Mouse (Mus musculus): ENCODE results near the gene Tgfb1i1.

Tgfb1i1 gene

DNA sequence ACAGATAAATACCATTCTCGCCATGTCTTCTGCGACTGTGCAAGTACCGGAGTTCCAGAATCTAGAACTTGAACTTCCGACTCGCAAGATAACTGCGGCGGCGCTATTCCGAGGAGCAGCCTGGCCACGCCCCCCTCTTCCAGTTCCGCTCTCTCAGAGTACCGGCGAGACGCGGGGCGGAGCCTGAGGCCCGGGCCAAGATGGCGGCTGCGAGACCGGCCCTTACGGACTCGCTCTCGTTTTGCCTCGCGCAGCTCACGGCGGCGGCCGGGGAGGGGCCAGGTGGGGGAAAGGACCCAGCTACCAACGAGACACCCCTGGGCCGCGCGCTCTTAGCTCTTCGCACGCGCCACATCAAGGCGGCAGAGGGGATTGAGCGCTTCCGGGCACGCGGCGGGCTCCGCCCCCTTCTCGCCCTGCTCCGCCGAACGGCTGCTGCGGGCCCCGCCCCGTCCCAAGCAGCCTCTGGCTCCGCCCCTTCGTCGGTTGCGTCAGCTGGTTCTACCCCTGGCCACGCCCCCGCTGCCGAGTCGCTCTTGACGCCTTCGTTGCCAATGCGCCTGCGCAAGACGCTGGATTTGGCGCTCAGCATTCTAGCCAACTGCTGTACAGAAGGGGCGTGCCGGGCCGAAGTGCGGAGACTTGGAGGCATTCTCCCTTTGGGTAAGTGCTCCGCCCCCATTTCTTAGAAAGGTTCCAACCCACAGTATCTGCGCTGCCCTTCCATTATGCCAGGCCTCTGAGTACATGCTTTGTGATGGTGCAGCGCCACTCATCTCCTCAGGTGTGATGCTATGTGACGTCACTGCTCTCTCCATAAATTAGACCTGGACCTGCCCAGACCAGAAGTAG lies 8.5 kb upstream of the Tgfb1i1 start, which contains the start of gene 9130023H24Rik:
Gene 9130023H24Rik (minus strand): TSS at position 105 of the 852 bp plus-strand sequence.
- Histone ChIP-seq H3K4me3 (replicated peaks; ENCODE audit: low read length) (peak within 1 kb of the TSS; percentile 95), H3K9me3 (ENCODE audit: low read length) (no peaks in the 10 kb centered on the region), H3K36me3 (ENCODE audit: insufficient read depth, low read length) (peaks cover 59% of the 10 kb centered on the region), H3K27me3 (ENCODE audit: insufficient read depth, low read length) (no peaks in the 10 kb centered on the region), H3K4me1 (replicated peaks; ENCODE audit: low read depth, low read length) (peaks cover 46% of the 10 kb centered on the region)
- no peak for TF ChIP-seq POU5F1 (IDR thresholded peaks at IDR 0.05; ENCODE audit: borderline replicate concordance, low read length)
- TF ChIP-seq CTCF (conservative IDR thresholded peaks at IDR 0.05; ENCODE audit: low read length): no peak
- TF ChIP-seq NANOG (IDR thresholded peaks at IDR 0.05; ENCODE audit: borderline replicate concordance, low read length): no peak

DNA sequence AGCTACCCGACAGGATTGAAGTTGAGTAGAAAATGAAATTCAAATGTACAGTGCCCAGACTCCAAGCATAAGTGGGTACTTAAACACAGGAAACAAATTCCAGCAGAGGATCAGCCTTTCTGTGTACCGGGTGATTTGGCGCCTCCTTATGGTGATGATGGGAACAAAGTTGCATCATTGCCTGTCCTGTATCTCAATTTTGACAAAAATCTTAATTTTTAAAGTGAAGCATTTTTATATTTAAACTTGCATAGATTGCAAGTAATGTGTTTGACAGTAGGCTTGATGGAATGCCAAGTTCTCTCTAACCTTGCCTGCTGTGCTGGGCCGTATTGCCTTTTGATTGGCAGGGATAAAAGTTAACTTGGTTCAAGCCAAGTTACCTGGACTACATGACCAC lies 7.6 kb upstream of the Tgfb1i1 start:
- TF ChIP-seq NANOG (IDR thresholded peaks at IDR 0.05; ENCODE audit: borderline replicate concordance, low read length) (no peak), CTCF (conservative IDR thresholded peaks at IDR 0.05; ENCODE audit: low read length) (peak; percentile 79)
- peaks cover 62% of the 10 kb centered on the region for H3K36me3 ChIP-seq (ENCODE audit: insufficient read depth, low read length)
- no peaks in the 10 kb centered on the region for H3K27me3 ChIP-seq (ENCODE audit: insufficient read depth, low read length)
- peak overlapping the region; percentile 95 for H3K4me3 ChIP-seq (replicated peaks; ENCODE audit: low read length)
- no peaks in the 10 kb centered on the region for H3K9me3 ChIP-seq (ENCODE audit: low read length)
- peaks cover 51% of the 10 kb centered on the region for H3K4me1 ChIP-seq (replicated peaks; ENCODE audit: low read depth, low read length)

DNA sequence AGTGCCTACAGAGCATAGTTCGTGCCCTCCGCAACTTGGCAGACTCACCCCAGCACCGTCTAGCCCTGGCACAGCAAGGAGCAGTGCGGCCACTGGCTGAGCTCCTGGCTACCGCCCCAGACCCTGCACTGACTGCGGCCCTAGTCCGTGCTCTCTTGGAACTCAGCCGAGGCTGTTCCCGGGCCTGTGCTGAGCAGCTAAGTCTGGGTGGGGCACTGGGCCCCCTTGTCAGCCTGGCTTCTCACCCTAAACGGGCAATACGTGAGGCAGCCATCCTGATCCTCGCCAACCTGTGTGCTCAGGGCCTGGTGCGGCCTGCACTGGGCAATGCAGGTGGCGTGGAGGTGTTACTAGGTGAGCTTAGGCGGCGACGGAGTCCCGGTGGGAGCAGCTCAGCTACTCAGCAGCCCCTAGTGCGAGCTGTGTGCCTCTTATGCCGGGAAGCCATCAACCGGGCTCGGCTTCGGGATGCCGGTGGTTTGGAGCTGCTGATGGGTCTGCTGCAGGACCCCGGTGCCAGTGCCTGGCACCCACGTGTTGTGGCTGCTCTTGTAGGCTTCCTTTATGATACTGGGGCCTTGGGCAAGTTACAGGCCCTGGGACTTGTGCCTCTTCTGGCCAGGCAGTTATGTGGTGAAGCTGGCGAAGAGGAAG lies 6.4 kb upstream of the Tgfb1i1 start:
- Histone ChIP-seq H3K27me3 (ENCODE audit: insufficient read depth, low read length) (peaks cover 4% of the 10 kb centered on the region; the same call in 1 of the 2 replicates), H3K4me3 (replicated peaks; ENCODE audit: low read length) (no peak overlapping the region; the same call in 1 of the 2 replicates), H3K4me1 (replicated peaks; ENCODE audit: low read depth, low read length) (peaks cover 64% of the 10 kb centered on the region), H3K36me3 (ENCODE audit: insufficient read depth, low read length) (peaks cover 71% of the 10 kb centered on the region), H3K9me3 (ENCODE audit: low read length) (no peaks in the 10 kb centered on the region)
- no peak for TF ChIP-seq CTCF (conservative IDR thresholded peaks at IDR 0.05; ENCODE audit: low read length)
- TF ChIP-seq POU5F1 (IDR thresholded peaks at IDR 0.05; ENCODE audit: borderline replicate concordance, low read length): no peak
- no peak for TF ChIP-seq NANOG (IDR thresholded peaks at IDR 0.05; ENCODE audit: borderline replicate concordance, low read length)

DNA sequence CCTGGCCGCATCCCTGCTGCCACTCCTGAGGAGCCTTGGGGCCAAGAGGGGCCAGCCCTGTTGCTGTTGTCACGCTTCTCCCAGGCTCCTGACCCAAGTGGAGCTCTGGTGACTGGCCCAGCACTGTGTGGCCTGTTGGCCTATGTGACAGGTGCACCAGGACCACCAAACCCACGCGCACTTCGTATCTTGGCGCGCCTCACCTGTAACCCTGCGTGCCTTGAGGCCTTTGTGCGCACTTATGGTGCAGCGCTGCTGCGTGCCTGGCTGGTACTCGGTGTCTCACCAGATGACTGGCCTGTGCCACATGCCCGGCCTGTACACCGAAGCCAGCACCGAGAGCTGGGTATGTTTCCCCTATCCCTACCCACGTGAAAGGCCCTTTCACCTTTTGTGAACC lies 4.3 kb upstream of the Tgfb1i1 start:
- peaks cover 58% of the 10 kb centered on the region for H3K36me3 ChIP-seq (ENCODE audit: insufficient read depth, low read length)
- peaks cover 19% of the 10 kb centered on the region for H3K27me3 ChIP-seq (ENCODE audit: insufficient read depth, low read length)
- no peak for TF ChIP-seq NANOG (IDR thresholded peaks at IDR 0.05; ENCODE audit: borderline replicate concordance, low read length)
- no peak for TF ChIP-seq POU5F1 (IDR thresholded peaks at IDR 0.05; ENCODE audit: borderline replicate concordance, low read length)
- no peak for TF ChIP-seq CTCF (conservative IDR thresholded peaks at IDR 0.05; ENCODE audit: low read length)
- H3K4me3 ChIP-seq (replicated peaks; ENCODE audit: low read length): no peak overlapping the region
- H3K4me1 ChIP-seq (replicated peaks; ENCODE audit: low read depth, low read length): peaks cover 70% of the 10 kb centered on the region
- H3K9me3 ChIP-seq (ENCODE audit: low read length): no peaks in the 10 kb centered on the region

DNA sequence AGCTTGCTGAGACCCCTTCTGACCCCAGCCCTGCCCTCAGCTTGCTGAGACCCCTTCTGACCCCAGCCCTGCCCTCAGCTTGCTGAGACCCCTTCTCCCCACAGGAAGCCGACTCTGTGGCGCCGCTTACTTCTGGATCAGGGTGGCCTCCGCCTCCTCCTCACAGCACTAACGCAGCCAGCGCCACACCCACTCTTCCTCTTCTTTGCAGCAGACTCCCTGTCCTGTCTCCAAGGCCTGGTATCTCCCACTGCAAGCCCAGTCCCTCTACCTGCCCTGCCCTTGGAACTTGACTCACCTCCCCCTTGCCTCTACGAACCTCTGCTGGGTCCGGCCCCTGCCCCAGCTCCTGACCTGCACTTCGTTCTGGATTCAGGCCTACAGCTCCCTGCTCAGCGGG lies 2.7 kb upstream of the Tgfb1i1 start:
- H3K27me3 ChIP-seq (ENCODE audit: insufficient read depth, low read length): peaks cover 29% of the 10 kb centered on the region
- peaks cover 65% of the 10 kb centered on the region for H3K4me1 ChIP-seq (replicated peaks; ENCODE audit: low read depth, low read length)
- peaks cover 58% of the 10 kb centered on the region for H3K36me3 ChIP-seq (ENCODE audit: insufficient read depth, low read length)
- H3K9me3 ChIP-seq (ENCODE audit: low read length): no peaks in the 10 kb centered on the region
- no peak for TF ChIP-seq CTCF (conservative IDR thresholded peaks at IDR 0.05; ENCODE audit: low read length)
- TF ChIP-seq POU5F1 (IDR thresholded peaks at IDR 0.05; ENCODE audit: borderline replicate concordance, low read length): no peak
- TF ChIP-seq NANOG (IDR thresholded peaks at IDR 0.05; ENCODE audit: borderline replicate concordance, low read length): no peak
- H3K4me3 ChIP-seq (replicated peaks; ENCODE audit: low read length): peak overlapping the region; percentile 29; the same call in 1 of the 2 replicates

DNA sequence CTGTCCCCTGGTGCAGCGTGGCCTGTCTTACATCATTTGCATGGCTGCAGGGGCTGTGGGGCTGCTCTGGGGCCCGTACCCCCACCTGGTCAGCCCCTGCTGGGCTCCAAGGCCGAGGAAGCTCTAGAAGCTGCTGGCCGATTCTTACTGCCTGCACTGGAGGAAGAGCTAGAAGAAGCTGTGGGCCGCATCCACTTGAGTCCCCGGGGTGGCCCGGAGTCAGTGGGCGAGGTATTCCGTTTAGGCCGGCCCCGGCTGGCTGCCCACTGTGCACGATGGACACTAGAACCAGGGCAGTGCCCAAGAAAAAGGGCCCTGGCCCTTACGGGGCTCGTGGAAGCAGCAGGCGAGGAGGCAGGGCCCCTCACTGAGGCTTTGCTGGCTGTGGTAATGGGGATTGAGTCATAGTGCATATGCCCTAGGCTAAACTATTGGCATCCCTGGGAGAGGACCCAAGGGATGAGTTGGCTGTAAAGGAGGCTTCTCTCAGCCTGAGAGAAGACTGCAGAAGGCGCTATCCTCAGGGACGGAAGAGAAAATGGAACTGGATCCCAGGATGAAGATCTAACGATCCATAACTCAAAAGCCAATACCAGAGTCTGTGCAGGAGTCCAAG lies 2.1 kb upstream of the Tgfb1i1 start:
- Histone ChIP-seq H3K27me3 (ENCODE audit: insufficient read depth, low read length) (peaks cover 33% of the 10 kb centered on the region), H3K4me3 (replicated peaks; ENCODE audit: low read length) (peak overlapping the region; percentile 29; the same call in 1 of the 2 replicates), H3K9me3 (ENCODE audit: low read length) (no peaks in the 10 kb centered on the region), H3K36me3 (ENCODE audit: insufficient read depth, low read length) (peaks cover 55% of the 10 kb centered on the region), H3K4me1 (replicated peaks; ENCODE audit: low read depth, low read length) (peaks cover 61% of the 10 kb centered on the region)
- TF ChIP-seq CTCF (conservative IDR thresholded peaks at IDR 0.05; ENCODE audit: low read length) (no peak), POU5F1 (IDR thresholded peaks at IDR 0.05; ENCODE audit: borderline replicate concordance, low read length) (no peak), NANOG (IDR thresholded peaks at IDR 0.05; ENCODE audit: borderline replicate concordance, low read length) (no peak)

DNA sequence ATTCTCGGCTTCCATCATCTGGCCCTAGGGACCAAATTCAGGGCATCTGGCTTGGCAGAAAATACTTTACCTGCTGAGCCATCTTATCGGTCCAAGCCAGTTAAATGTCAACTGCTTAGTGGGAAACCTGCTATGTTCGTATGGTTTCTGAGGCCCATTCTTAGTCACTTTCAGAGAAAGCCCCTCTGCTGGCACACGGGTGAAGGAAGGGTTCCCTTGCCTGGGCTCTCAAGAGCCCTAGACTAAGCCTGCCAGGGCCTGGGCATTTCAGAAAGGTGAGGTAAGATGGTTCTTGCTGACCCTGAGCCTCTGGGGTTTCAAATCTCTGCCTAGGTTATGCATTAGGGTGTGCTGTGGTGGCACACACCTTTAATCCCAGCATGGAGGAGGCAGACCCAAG lies 1.1 kb upstream of the Tgfb1i1 start:
- H3K4me1 ChIP-seq (replicated peaks; ENCODE audit: low read depth, low read length): peaks cover 50% of the 10 kb centered on the region
- no peaks in the 10 kb centered on the region for H3K9me3 ChIP-seq (ENCODE audit: low read length)
- H3K27me3 ChIP-seq (ENCODE audit: insufficient read depth, low read length): peaks cover 41% of the 10 kb centered on the region
- H3K4me3 ChIP-seq (replicated peaks; ENCODE audit: low read length): no peak overlapping the region
- H3K36me3 ChIP-seq (ENCODE audit: insufficient read depth, low read length): peaks cover 44% of the 10 kb centered on the region
- no peak for TF ChIP-seq POU5F1 (IDR thresholded peaks at IDR 0.05; ENCODE audit: borderline replicate concordance, low read length)
- TF ChIP-seq CTCF (conservative IDR thresholded peaks at IDR 0.05; ENCODE audit: low read length): no peak
- no peak for TF ChIP-seq NANOG (IDR thresholded peaks at IDR 0.05; ENCODE audit: borderline replicate concordance, low read length)

DNA sequence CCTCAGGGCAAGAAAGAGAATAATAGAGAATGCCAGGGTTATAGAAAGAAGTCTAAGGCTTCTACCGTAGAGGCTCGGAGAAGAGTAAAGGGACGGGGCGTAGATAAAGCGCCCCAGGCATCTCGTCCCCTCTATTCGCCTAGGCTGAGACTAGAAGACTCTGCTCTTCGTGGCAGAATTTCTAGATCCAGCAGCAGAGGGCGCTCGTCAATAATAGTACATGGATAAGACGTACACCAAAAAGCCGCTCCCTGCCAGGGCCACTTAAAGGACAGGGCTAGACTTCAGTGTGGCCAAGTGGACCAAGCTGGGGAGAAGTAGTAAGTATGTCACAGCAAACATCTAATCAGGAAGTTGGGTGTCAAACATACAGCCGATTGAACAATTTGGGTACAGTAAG lies 831 bp downstream of the Tgfb1i1 start:
- TF ChIP-seq NANOG (IDR thresholded peaks at IDR 0.05; ENCODE audit: borderline replicate concordance, low read length): no peak
- TF ChIP-seq POU5F1 (IDR thresholded peaks at IDR 0.05; ENCODE audit: borderline replicate concordance, low read length): no peak
- TF ChIP-seq CTCF (conservative IDR thresholded peaks at IDR 0.05; ENCODE audit: low read length): peak; percentile 61

More for the DNA sequence above, 831 bp downstream of the Tgfb1i1 start:
- peaks cover 25% of the 10 kb centered on the region for H3K36me3 ChIP-seq (ENCODE audit: insufficient read depth, low read length)
- H3K27me3 ChIP-seq (ENCODE audit: insufficient read depth, low read length): peaks cover 58% of the 10 kb centered on the region
- H3K9me3 ChIP-seq (ENCODE audit: low read length): no peaks in the 10 kb centered on the region
- peak overlapping the region; percentile 78 for H3K4me3 ChIP-seq (replicated peaks; ENCODE audit: low read length)
- H3K4me1 ChIP-seq (replicated peaks; ENCODE audit: low read depth, low read length): peaks cover 51% of the 10 kb centered on the region

Data from E14TG2a.4 (cell line).